Mouse (Mus musculus) heart, embryonic 16.5 days (tissue): ENCODE results near the gene Coq5. TPM values are rescaled to one million over a fixed set of nuclear protein-coding genes. Genes with fewer than 3 reads are reported as not detected.
A peak's percentile ranks its signal among the peaks of the same experiment; 100 is the strongest.
"Not testable (repeated sequence)": the region's sequence is repeated elsewhere in the genome, so short reads cannot be mapped to it uniquely, and the experiment has no call there.

Experiments
- ATAC-seq: fragments of 200-750 bp; cut with Nextera tagmentation; replicated peaks from 2 replicates; pipeline ENCODE4 v1.8.0; 2017; ENCODE audit warnings: moderate number of reproducible peaks; ENCODE audit not compliant: insufficient read depth, low FRiP score; ENCODE audit errors: extremely low read depth
- H3K27ac ChIP-seq: fragments of 300-500 bp; sonication (generic); 2 replicates; pipeline ENCODE4 v1.5.1; 2014; ENCODE audit warnings: mild to moderate bottlenecking, low read length, control low read depth, moderate library complexity
- H3K27me3 ChIP-seq: fragments of 300-500 bp; sonication (generic); 2 replicates; pipeline ENCODE4 v1.6.1; 2014; ENCODE audit warnings: low read length, mixed read lengths; ENCODE audit not compliant: control insufficient read depth, insufficient read depth
- H3K36me3 ChIP-seq: fragments of 300-500 bp; sonication (generic); 2 replicates; pipeline ENCODE4 v1.6.1; 2014; ENCODE audit not compliant: control insufficient read depth, insufficient read depth
- H3K4me1 ChIP-seq: fragments of 300-500 bp; sonication (generic); 2 replicates; pipeline ENCODE4 v1.6.1; 2014; ENCODE audit warnings: low read length, mixed read lengths; ENCODE audit not compliant: control insufficient read depth, insufficient read depth
- H3K4me2 ChIP-seq: fragments of 300-500 bp; sonication (generic); 2 replicates; pipeline ENCODE4 v1.6.1; 2014; ENCODE audit warnings: low read depth, mild to moderate bottlenecking, control low read depth, low read length
- H3K4me3 ChIP-seq: fragments of 300-500 bp; sonication (generic); 2 replicates; pipeline ENCODE4 v1.5.1; 2014; ENCODE audit warnings: mild to moderate bottlenecking, control low read depth, low read length
- H3K9ac ChIP-seq: fragments of 300-500 bp; sonication (generic); 2 replicates; pipeline ENCODE4 v1.6.1; 2014; ENCODE audit warnings: low read length, control low read depth
- H3K9me3 ChIP-seq: fragments of 300-500 bp; sonication (generic); replicated peaks from 2 replicates; pipeline ENCODE4 v1.6.1; 2016; ENCODE audit warnings: low read length; ENCODE audit not compliant: control insufficient read depth
- WGBS: fragments of 180-500 bp; shearing (Covaris S2); extraction: QIAGEN DNeasy Blood & Tissue Kit; methylation state at CpG from one replicate; pipeline ENCODE4 v1.1.7; 2014; 5-methylcytosine and 5-hydroxymethylcytosine counted together
- polyA plus RNA-seq: library from polyadenylated mRNA; unstranded; fragments of >200 nt; fragmentation: Nextera tagmentation; extraction: Ambion mirVana; gene quantifications from 2 replicates; pipeline ENCODE4 v1.2.1, GENCODE M21; 2015

The Coq5 gene
- polyA plus RNA-seq, 1 experiment from 2014 or later: 95.7 TPM

- WGBS: 86% methylated on average over 8 of the region's 8 CpGs
- H3K9ac ChIP-seq: no peak overlapping the region
- H3K4me3 ChIP-seq: no peak overlapping the region
- no peak for ATAC-seq
- H3K27ac ChIP-seq: no peak overlapping the region
- peaks cover 47% of the 10 kb centered on the region for H3K36me3 ChIP-seq
- H3K9me3 ChIP-seq: no peaks in the 10 kb centered on the region
- no peaks in the 10 kb centered on the region for H3K27me3 ChIP-seq
- no peak overlapping the region for H3K4me2 ChIP-seq
- peaks cover 16% of the 10 kb centered on the region for H3K4me1 ChIP-seq
These were observed 14.7 kb downstream of the Coq5 start for GRCm38 (mm10) chr5:115294173-115294572.

- Histone ChIP-seq H3K4me1 (peaks cover 20% of the 10 kb centered on the region), H3K27me3 (no peaks in the 10 kb centered on the region), H3K36me3 (peaks cover 39% of the 10 kb centered on the region), H3K4me3 (no peak overlapping the region), H3K4me2 (no peak overlapping the region), H3K27ac (no peak overlapping the region), H3K9me3 (no peaks in the 10 kb centered on the region), H3K9ac (no peak overlapping the region)
- ATAC-seq: no peak
- WGBS: 79% methylated on average over 10 of the region's 10 CpGs
These were observed 16.9 kb downstream of the Coq5 start for GRCm38 (mm10) chr5:115296347-115296746.

- Histone ChIP-seq H3K27me3 (no peaks in the 10 kb centered on the region), H3K36me3 (peaks cover 32% of the 10 kb centered on the region), H3K4me2 (peak overlapping the region; percentile 79), H3K4me1 (peaks cover 24% of the 10 kb centered on the region), H3K9me3 (no peaks in the 10 kb centered on the region), H3K9ac (peak overlapping the region; percentile 90), H3K27ac (peak overlapping the region; percentile 92), H3K4me3 (peak overlapping the region; percentile 88)
- WGBS: under 1% methylated on average over 45 of the region's 46 CpGs
- peak; percentile 16 for ATAC-seq
These were observed 20.7 kb downstream of the Coq5 start for GRCm38 (mm10) chr5:115300035-115300744.

GRCm38 (mm10) chr5:115300792-115301614 lies 21.5 kb downstream of the Coq5 start, which contains the start of gene Dynll1:
TSS of gene Dynll1 (minus strand) at chr5:115300999.
- peaks cover 25% of the 10 kb centered on the region for H3K36me3 ChIP-seq
- H3K4me3 ChIP-seq: peak within 1 kb of the TSS; percentile 88
- no peaks in the 10 kb centered on the region for H3K27me3 ChIP-seq
- no peaks in the 10 kb centered on the region for H3K9me3 ChIP-seq
- H3K4me2 ChIP-seq: peak within 1 kb of the TSS; percentile 93
- ATAC-seq: peak; percentile 97
- H3K27ac ChIP-seq: peak within 1 kb of the TSS; percentile 92
- H3K4me1 ChIP-seq: peaks cover 24% of the 10 kb centered on the region
- peak within 1 kb of the TSS; percentile 90 for H3K9ac ChIP-seq
- under 1% methylated on average over 66 of the region's 66 CpGs for WGBS

- H3K27ac ChIP-seq: peak overlapping the region; percentile 75
- H3K4me1 ChIP-seq: peaks cover 24% of the 10 kb centered on the region
- H3K27me3 ChIP-seq: no peaks in the 10 kb centered on the region
- peak overlapping the region; percentile 88 for H3K4me3 ChIP-seq
- no peak for ATAC-seq
- 29% methylated on average over 13 of the region's 13 CpGs for whole genome bisulfite sequencing
- no peaks in the 10 kb centered on the region for H3K9me3 ChIP-seq
- peak overlapping the region; percentile 80 for H3K9ac ChIP-seq
- peak overlapping the region; percentile 93 for H3K4me2 ChIP-seq
- peaks cover 21% of the 10 kb centered on the region for H3K36me3 ChIP-seq
These were observed 22.1 kb downstream of the Coq5 start for GRCm38 (mm10) chr5:115301615-115302014.

- Histone ChIP-seq H3K4me1 (peaks cover 22% of the 10 kb centered on the region), H3K36me3 (peaks cover 15% of the 10 kb centered on the region)
- H3K9ac ChIP-seq, H3K9me3 ChIP-seq, H3K4me3 ChIP-seq, H3K27me3 ChIP-seq, H3K27ac ChIP-seq, H3K4me2 ChIP-seq, ATAC-seq: not testable (repeated sequence)
- 83% methylated on average over 4 of the region's 7 CpGs for WGBS
These were observed 22.7 kb downstream of the Coq5 start for GRCm38 (mm10) chr5:115302190-115302589.

- Histone ChIP-seq H3K27me3 (no peaks in the 10 kb centered on the region), H3K4me1 (peaks cover 12% of the 10 kb centered on the region), H3K9ac (no peak overlapping the region), H3K27ac (no peak overlapping the region), H3K4me3 (no peak overlapping the region), H3K36me3 (no peaks in the 10 kb centered on the region), H3K4me2 (no peak overlapping the region), H3K9me3 (no peaks in the 10 kb centered on the region)
- ATAC-seq: no peak
- WGBS: 57% methylated on average over 4 of the region's 4 CpGs
These were observed 32.9 kb downstream of the Coq5 start for GRCm38 (mm10) chr5:115312354-115312753.

GRCm38 (mm10) chr5:115312816-115313667 lies 33.6 kb downstream of the Coq5 start:
- Histone ChIP-seq H3K27ac (peak overlapping the region; percentile 29), H3K9me3 (no peaks in the 10 kb centered on the region), H3K4me2 (no peak overlapping the region), H3K4me1 (peaks cover 19% of the 10 kb centered on the region), H3K9ac (no peak overlapping the region), H3K36me3 (no peaks in the 10 kb centered on the region), H3K4me3 (no peak overlapping the region), H3K27me3 (no peaks in the 10 kb centered on the region)
- ATAC-seq: peak; percentile 35; the same call in 1 of the 2 replicates
- 50% methylated on average over 10 of the region's 10 CpGs for WGBS
